In genomic region chr12:71136974-71137491, GRCm38 (mm10) we compare ENCODE assay signal across 7 mouse cellular contexts. TPM values are rescaled to one million over a fixed set of nuclear protein-coding genes. Genes with fewer than 3 reads are reported as not detected.
DNase-seq lines count a peak whose midpoint lies in the region; ATAC-seq lines count a peak whose summit lies in the region.

No protein-coding gene starts in this region.

- ATAC-seq in inflammation-experienced regulatory T-cells, adult 6 months = peak; percentile 66

- DNase-seq in adrenal gland, adult (ENCODE audit: inconsistent age in 2 of 2, low spot score in 1 of 2) = peak; percentile 82 to 95
- peak; percentile 94 for DNase-seq in embryo, embryonic 10.5 days (ENCODE audit: low spot score)
- peak; percentile 84 for DNase-seq in gastrocnemius, postnatal 14 days
- DNase-seq in left cerebral cortex, postnatal 14 days (ENCODE audit: low spot score in 2 of 2) = peak; percentile 76 to 81
- peak; percentile 96 for DNase-seq in mesoderm, embryonic 11.5 days (ENCODE audit: low read depth, low spot score)
- peak; percentile 88 for DNase-seq in right cerebral cortex, postnatal 4 days

- intact Hi-C loops in gastrocnemius, postnatal 14 days (cut with DNase I; ENCODE audit: low total_unique reads) = no loop called here
- intact Hi-C loops in left cerebral cortex, postnatal 14 days (cut with DNase I) = no loop called here

RNA-seq across cellular contexts. Expression of gene 2700049A03Rik, which starts 0.4 kb away (rescaled TPM):
- total RNA-seq in gastrocnemius, postnatal 14 days (2021) = 1 to 10 TPM; 2.6 to 2.8 TPM
- polyA plus RNA-seq in inflammation-experienced regulatory T-cells, adult 6 months (2017; shearing (Covaris generic)) = 10 to 100 TPM in 2 of 3 experiments, 1 to 10 TPM in 1; 8.3 to 13.9 (median 11.3) TPM
- 1 to 10 TPM; 5.0 to 5.6 TPM for total RNA-seq in left cerebral cortex, postnatal 14 days (2021)

RNA-seq across cellular contexts. Expression of gene Timm9, which starts 0.5 kb away (rescaled TPM):
- total RNA-seq in gastrocnemius, postnatal 14 days (2021) = 10 to 100 TPM; 22.4 to 30.0 TPM
- 10 to 100 TPM; 30.4 to 48.3 (median 38.9) TPM for polyA plus RNA-seq in inflammation-experienced regulatory T-cells, adult 6 months (2017; shearing (Covaris generic))
- 10 to 100 TPM; 65.4 to 68.9 TPM for total RNA-seq in left cerebral cortex, postnatal 14 days (2021)

RNA-seq across cellular contexts. Expression of gene Tomm20l, which starts 25.8 kb away (rescaled TPM):
- not detected for total RNA-seq in gastrocnemius, postnatal 14 days (2021)
- polyA plus RNA-seq in inflammation-experienced regulatory T-cells, adult 6 months (2017; shearing (Covaris generic)) = not detected
- total RNA-seq in left cerebral cortex, postnatal 14 days (2021) = not detected

Comparison
In these comparisons a context has a peak if more than half of its experiments do, and no peak if none do; other contexts are left out.
1. Peak in every context shown above with its lines: DNase-seq and ATAC-seq.